Mouse (Mus musculus): ENCODE results near the gene Lrig1. TPM values are rescaled to one million over a fixed set of nuclear protein-coding genes. Genes with fewer than 3 reads are reported as not detected.

The Lrig1 gene
- polyA plus RNA-seq, 1 experiment from 2014 or later = 19.0 TPM

DNA sequence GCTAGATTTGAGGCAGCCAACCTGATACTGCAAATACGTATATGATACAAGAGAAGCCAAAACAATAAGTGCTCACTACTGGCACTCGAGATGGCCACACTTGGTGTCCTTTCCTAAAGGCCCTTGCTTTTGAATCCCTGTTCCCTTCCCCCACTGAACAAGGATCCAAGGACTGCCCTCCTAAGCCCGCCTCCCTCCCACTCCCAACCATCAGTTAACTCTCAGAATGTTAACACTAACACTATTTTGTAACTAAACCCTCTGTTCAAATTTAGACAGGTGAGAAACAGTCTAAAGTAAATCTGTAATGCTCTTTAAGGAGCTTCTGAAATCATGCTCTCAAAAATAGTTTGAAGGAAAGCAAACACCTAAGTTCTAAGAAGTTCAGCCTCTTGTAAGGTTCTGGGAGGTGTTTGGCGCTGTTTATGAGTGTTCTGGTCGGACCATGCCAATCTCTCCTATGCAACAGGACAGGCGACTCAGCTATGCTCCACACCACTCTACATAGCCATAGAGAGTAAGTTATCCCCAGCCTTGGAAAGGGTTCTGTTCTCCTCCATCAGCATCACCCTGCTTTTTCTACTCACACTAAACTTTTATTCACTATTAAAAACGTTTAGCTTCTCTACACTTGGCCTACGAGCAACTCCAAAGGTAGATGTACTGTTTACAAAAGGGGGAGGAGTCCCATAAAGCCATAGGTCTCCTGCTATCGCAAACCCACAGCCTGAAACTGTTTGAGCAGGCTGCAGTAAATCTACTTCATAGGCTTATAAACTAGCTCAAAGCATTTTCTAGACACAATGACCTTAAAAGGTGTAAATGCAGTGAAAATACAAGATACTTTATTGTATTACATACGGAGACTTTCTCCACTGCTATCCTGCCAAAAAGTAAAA, 3.5 kb downstream of the Lrig1 start:
- H3K36me3 ChIP-seq = no peaks in the 10 kb centered on the region
- H3K4me2 ChIP-seq (replicated peaks) = peak overlapping the region; percentile 90
- peak overlapping the region; percentile 98 for H3K4me3 ChIP-seq
- no peaks in the 10 kb centered on the region for H3K9me3 ChIP-seq
- ATAC-seq (ENCODE audit: low FRiP score, low read depth) = no peak
- H3K27ac ChIP-seq = no peak overlapping the region
- H3K4me1 ChIP-seq = peaks cover 78% of the 10 kb centered on the region
- H3K27me3 ChIP-seq = 0 out of 2 replicates have a peak, but pooled peaks cover 5% of the 10 kb centered on the region
- 0 out of 2 replicates have a peak overlapping the region, but pooled peaks have one; percentile 13 for H3K9ac ChIP-seq
- WGBS = 29% methylated on average over 10 of the region's 10 CpGs

DNA sequence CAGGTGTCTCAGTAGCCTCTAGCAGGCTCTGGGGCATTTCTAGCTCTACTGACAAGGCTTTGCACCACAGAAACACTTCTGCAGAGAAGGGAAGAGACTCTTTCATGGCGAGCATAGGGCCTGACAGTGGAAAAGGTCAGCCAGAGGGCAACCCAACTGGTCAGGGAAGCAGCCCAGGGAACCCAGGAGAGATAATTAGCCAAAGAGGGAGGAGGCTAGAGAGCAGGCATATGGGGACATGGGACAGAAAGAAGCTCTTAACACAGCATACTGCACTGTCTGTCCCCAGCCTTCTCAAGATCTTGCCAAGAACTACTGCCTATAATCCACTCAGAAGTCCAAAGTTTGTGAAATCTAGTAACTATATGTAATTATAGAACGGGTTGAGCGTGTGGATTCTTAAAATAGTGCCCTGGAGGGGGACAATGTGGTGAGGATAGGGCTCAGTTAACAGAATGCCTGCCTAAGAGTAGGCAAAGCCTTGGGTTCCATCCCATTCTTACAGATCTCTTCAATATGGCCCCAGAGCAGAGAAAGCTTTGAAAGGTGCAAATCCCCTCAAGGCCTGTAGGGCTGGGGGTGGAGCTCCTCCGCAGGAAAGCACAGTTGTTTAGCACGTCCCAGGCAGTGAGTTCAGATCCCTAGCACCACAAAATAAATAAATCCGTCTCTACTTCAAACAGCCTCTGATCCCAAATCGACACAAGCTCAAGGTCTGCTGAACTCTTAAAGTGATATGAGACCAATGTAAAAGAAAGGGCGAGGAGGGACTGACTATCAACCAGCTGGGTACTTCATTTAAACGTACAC, 4.6 kb downstream of the Lrig1 start:
- no peak for ATAC-seq (ENCODE audit: low FRiP score, low read depth)
- H3K4me1 ChIP-seq = peaks cover 86% of the 10 kb centered on the region
- H3K27me3 ChIP-seq = 0 out of 2 replicates have a peak, but pooled peaks cover 5% of the 10 kb centered on the region
- H3K36me3 ChIP-seq = no peaks in the 10 kb centered on the region
- H3K27ac ChIP-seq = no peak overlapping the region
- WGBS = 47% methylated on average over 9 of the region's 9 CpGs
- peak overlapping the region; percentile 90 for H3K4me2 ChIP-seq (replicated peaks)
- no peak overlapping the region for H3K9ac ChIP-seq
- H3K4me3 ChIP-seq = peak overlapping the region; percentile 98; the same call in 1 of the 2 replicates
- no peaks in the 10 kb centered on the region for H3K9me3 ChIP-seq

- WGBS = 22% methylated on average over 1 of the region's 1 CpGs
- H3K9ac ChIP-seq = no peak overlapping the region
- H3K4me2 ChIP-seq (replicated peaks) = peak overlapping the region; percentile 90; the same call in 1 of the 2 replicates
- H3K27me3 ChIP-seq = 0 out of 2 replicates have a peak, but pooled peaks cover 5% of the 10 kb centered on the region
- H3K36me3 ChIP-seq = no peaks in the 10 kb centered on the region
- no peak for ATAC-seq (ENCODE audit: low FRiP score, low read depth)
- peaks cover 95% of the 10 kb centered on the region for H3K4me1 ChIP-seq
- no peaks in the 10 kb centered on the region for H3K9me3 ChIP-seq
- no peak overlapping the region for H3K4me3 ChIP-seq
- H3K27ac ChIP-seq = no peak overlapping the region
Observed at GRCm38 (mm10) chr6:94694481-94694880, 5.5 kb downstream of the Lrig1 start.

DNA sequence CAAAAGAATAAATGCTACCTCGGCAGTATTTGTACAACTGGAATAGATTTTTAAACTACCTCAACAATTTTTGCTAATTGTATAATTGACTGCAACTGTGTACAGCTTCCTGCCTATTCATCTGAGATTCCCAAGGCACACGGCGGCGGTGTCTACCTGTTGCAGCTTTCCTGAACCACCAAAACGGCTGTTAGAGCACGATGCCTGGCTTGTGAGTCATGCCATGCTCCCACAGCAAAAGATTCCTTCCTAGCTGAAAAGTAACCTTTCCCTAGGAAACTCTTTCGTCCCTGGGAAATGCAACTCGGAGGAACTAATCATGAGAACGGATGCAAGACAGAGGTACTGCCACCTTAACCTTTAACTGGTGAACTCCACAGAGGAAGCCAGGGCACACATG, 6.9 kb downstream of the Lrig1 start:
- Histone ChIP-seq H3K27ac (no peak overlapping the region), H3K4me2 (replicated peaks) (peak overlapping the region; percentile 3; the same call in 1 of the 2 replicates)

GRCm38 (mm10) chr6:94692003-94692402, 8.0 kb downstream of the Lrig1 start:
- no peak overlapping the region for H3K9ac ChIP-seq
- peaks cover 98% of the 10 kb centered on the region for H3K4me1 ChIP-seq
- H3K27me3 ChIP-seq = 0 out of 2 replicates have a peak, but pooled peaks cover 5% of the 10 kb centered on the region
- WGBS = 59% methylated on average over 2 of the region's 2 CpGs
- H3K4me3 ChIP-seq = no peak overlapping the region
- no peak overlapping the region for H3K4me2 ChIP-seq (replicated peaks)
- H3K27ac ChIP-seq = no peak overlapping the region
- no peaks in the 10 kb centered on the region for H3K9me3 ChIP-seq
- ATAC-seq (ENCODE audit: low FRiP score, low read depth) = no peak
- no peaks in the 10 kb centered on the region for H3K36me3 ChIP-seq

More for the DNA sequence above, 6.9 kb downstream of the Lrig1 start:
- no peak overlapping the region for H3K4me3 ChIP-seq
- no peaks in the 10 kb centered on the region for H3K36me3 ChIP-seq
- 71% methylated on average over 9 of the region's 9 CpGs for WGBS
- H3K4me1 ChIP-seq = peaks cover 98% of the 10 kb centered on the region
- H3K27me3 ChIP-seq = 0 out of 2 replicates have a peak, but pooled peaks cover 5% of the 10 kb centered on the region
- H3K9me3 ChIP-seq = no peaks in the 10 kb centered on the region
- no peak for ATAC-seq (ENCODE audit: low FRiP score, low read depth)
- H3K9ac ChIP-seq = no peak overlapping the region

- ATAC-seq (ENCODE audit: low FRiP score, low read depth) = no peak
- Histone ChIP-seq H3K27ac (no peak overlapping the region), H3K9ac (no peak overlapping the region), H3K4me1 (peaks cover 98% of the 10 kb centered on the region), H3K27me3 (0 out of 2 replicates have a peak, but pooled peaks cover 5% of the 10 kb centered on the region), H3K4me3 (no peak overlapping the region), H3K36me3 (no peaks in the 10 kb centered on the region), H3K9me3 (no peaks in the 10 kb centered on the region), H3K4me2 (replicated peaks) (no peak overlapping the region)
- 66% methylated on average over 7 of the region's 7 CpGs for WGBS
Observed at GRCm38 (mm10) chr6:94690247-94690646, 9.7 kb downstream of the Lrig1 start.

DNA sequence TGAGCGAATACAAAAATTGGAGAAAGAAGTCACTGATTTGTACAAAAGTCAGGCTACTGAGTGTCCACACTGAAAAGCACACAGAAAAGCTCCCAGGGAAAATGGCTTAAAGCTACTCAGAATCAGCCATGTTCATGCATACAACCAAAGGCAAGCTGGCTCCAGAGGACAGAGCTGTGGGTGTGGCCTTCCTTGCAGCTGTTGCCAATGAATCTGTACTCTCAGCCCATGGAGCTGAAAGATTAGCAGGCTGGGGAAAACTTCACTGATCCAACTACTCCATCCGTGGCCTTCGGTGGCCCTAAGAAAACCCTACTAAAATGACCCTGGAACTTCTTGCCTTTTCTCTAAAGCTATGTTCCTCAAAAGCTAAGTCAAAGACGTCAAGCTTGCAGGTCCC, 11.2 kb downstream of the Lrig1 start:
- Histone ChIP-seq H3K4me1 (peaks cover 98% of the 10 kb centered on the region), H3K36me3 (no peaks in the 10 kb centered on the region), H3K27me3 (no peaks in the 10 kb centered on the region), H3K27ac (no peak overlapping the region), H3K4me2 (replicated peaks) (0 out of 2 replicates have a peak overlapping the region, but pooled peaks have one; percentile 9), H3K9me3 (no peaks in the 10 kb centered on the region), H3K4me3 (no peak overlapping the region), H3K9ac (no peak overlapping the region)
- ATAC-seq (ENCODE audit: low FRiP score, low read depth) = peak; percentile 54; the same call in 1 of the 2 replicates
- 51% methylated on average over 4 of the region's 4 CpGs for WGBS

- no peaks in the 10 kb centered on the region for H3K9me3 ChIP-seq
- ATAC-seq (ENCODE audit: low FRiP score, low read depth) = no peak
- no peak overlapping the region for H3K9ac ChIP-seq
- no peak overlapping the region for H3K4me3 ChIP-seq
- H3K4me1 ChIP-seq = peaks cover 91% of the 10 kb centered on the region
- H3K27ac ChIP-seq = no peak overlapping the region; the same call in 1 of the 2 replicates
- 51% methylated on average over 6 of the region's 6 CpGs for WGBS
- no peak overlapping the region for H3K4me2 ChIP-seq (replicated peaks)
- no peaks in the 10 kb centered on the region for H3K27me3 ChIP-seq
- H3K36me3 ChIP-seq = no peaks in the 10 kb centered on the region
Observed at GRCm38 (mm10) chr6:94686048-94686447, 13.9 kb downstream of the Lrig1 start.

- Histone ChIP-seq H3K27ac (no peak overlapping the region), H3K36me3 (no peaks in the 10 kb centered on the region), H3K4me3 (no peak overlapping the region), H3K27me3 (no peaks in the 10 kb centered on the region), H3K4me1 (peaks cover 91% of the 10 kb centered on the region), H3K9me3 (no peaks in the 10 kb centered on the region), H3K9ac (no peak overlapping the region), H3K4me2 (replicated peaks) (0 out of 2 replicates have a peak overlapping the region, but pooled peaks have one; percentile 9)
- WGBS = 52% methylated on average over 6 of the region's 6 CpGs
- no peak for ATAC-seq (ENCODE audit: low FRiP score, low read depth)
Observed at GRCm38 (mm10) chr6:94685611-94686010, 14.3 kb downstream of the Lrig1 start.

- 0 out of 2 replicates have a peak overlapping the region, but pooled peaks have one; percentile 11 for H3K4me2 ChIP-seq (replicated peaks)
- H3K4me1 ChIP-seq = peaks cover 88% of the 10 kb centered on the region
- no peak overlapping the region for H3K9ac ChIP-seq
- no peaks in the 10 kb centered on the region for H3K36me3 ChIP-seq
- no peaks in the 10 kb centered on the region for H3K9me3 ChIP-seq
- H3K27me3 ChIP-seq = no peaks in the 10 kb centered on the region
- no peak overlapping the region for H3K27ac ChIP-seq
- no peak for ATAC-seq (ENCODE audit: low FRiP score, low read depth)
- 45% methylated on average over 13 of the region's 13 CpGs for WGBS
- no peak overlapping the region for H3K4me3 ChIP-seq
Observed at GRCm38 (mm10) chr6:94684844-94685557, 15.0 kb downstream of the Lrig1 start.

- Histone ChIP-seq H3K36me3 (no peaks in the 10 kb centered on the region), H3K27ac (no peak overlapping the region), H3K4me1 (peaks cover 87% of the 10 kb centered on the region), H3K9ac (no peak overlapping the region), H3K9me3 (no peaks in the 10 kb centered on the region), H3K4me3 (no peak overlapping the region), H3K4me2 (replicated peaks) (no peak overlapping the region), H3K27me3 (no peaks in the 10 kb centered on the region)
- ATAC-seq (ENCODE audit: low FRiP score, low read depth) = no peak
- 68% methylated on average over 3 of the region's 3 CpGs for WGBS
Observed at GRCm38 (mm10) chr6:94683701-94684100, 16.3 kb downstream of the Lrig1 start.

Data from limb, embryonic 13.5 days (tissue).